Mouse (Mus musculus) kidney, postnatal 14 days (tissue): Measurements from ENCODE around the gene Ndel1.

Experiments used
- DNase-seq: peaks from one replicate; pipeline ENCODE4 v3.0.0; 2022; ENCODE audit warnings: mixed read lengths

The Ndel1 gene

DNA sequence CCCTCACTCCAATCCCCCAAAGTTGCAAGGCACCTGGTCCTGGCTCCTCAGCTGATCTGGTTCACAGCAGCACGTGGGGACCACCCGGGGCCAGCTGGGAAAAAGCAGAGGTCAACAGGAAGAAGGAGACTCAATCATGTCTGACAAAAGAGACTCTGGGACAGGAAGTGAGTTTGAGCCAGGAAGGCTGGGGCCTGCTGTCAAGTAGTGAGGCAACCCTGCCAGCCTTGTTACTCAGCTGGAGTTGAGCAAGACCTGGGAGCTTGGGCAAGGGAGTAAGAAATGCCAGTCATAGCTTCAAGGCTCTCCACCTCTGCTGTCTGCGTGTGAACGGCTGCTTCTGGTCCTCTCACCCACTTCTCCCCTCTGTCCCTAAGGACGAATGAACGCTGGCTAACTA is at the start of gene Ndel1:
Gene Ndel1, minus strand, starts transcription at position 111 of the 400 bp plus-strand sequence.
- peak; percentile 69 for DNase-seq

DNA sequence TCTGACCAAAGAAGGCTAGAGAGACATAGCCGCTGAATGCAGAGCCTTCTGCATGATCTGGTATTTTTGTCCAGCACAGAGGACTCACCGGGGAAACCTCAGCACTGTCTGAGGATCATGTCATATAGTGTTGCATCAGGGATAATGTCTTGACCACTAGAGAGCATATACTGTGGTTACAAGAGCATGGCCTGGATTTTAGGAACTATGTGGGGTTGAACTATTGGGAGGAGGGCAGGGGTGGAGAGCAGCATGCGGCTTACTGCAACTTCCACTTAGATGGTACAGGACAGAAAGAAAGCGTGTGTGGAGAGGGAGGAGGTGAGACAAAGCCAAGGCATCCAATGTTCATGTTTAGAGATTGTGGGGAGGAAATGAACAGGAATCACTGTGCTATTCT is 42.9 kb upstream of the Ndel1 start:
- no peak for DNase-seq

DNA sequence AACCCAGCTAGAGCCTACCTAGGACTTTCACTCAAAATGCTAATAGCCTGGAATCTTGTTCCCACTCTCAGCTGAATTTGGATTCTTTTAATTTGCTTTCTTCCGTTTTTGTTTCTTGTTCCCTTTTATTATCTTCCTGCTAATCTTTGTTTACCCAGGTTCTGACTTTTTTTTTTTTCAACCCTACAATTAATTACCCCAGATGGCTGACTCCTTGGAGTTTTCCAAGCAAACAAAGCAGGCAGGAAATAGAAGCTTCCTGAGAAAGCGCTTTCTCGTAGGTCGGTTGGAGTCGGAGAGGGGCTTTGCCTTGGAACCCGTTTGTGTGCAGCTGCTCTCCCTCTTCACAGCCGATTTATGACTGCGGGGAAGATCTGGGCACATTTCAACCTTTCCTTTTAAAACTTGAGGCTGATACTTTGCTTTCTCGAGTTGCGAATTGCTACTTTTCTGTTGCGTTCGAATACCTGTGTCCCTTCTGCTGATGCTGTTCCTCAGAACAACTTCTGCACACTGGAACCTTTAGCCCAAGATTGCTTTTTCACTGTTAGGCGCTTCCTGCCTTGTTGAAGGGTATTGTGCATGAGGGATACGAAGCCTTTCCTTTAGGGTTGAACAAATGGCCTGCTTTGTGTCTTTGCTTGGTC is 40.0 kb upstream of the Ndel1 start:
- peak; percentile 69 for DNase-seq

DNA sequence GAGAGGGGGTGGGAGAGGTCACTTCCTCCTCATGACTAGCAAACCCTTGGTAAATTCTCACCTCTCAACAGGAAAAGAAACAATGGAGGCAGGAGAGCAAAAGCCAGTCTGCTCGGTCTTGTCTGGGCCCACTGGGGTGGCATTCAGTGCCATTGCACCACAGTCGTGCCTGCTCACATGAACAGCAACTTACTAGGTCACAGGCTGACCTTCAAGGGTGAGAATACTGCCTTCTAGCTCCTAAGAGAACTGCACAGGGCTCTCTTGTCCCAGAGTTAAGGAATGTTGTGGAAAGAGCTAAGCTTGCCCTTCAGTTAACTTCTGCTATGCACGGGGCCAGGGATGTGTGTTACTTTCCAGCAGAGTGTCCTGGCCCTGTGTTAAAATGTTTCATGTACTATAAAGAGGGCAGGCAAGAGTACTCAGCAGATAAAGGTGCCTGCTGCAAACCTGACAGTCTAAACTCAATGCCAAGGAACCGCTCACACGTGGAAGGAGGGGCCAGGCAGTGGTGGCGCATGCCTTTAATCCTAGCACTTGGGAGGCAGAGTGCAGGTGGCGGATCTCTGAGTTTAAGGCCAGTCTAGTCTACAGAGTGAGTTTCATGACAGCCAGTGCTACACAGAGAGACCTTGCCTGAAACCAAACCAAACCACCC is 37.3 kb upstream of the Ndel1 start:
- peak; percentile 39 for DNase-seq

DNA sequence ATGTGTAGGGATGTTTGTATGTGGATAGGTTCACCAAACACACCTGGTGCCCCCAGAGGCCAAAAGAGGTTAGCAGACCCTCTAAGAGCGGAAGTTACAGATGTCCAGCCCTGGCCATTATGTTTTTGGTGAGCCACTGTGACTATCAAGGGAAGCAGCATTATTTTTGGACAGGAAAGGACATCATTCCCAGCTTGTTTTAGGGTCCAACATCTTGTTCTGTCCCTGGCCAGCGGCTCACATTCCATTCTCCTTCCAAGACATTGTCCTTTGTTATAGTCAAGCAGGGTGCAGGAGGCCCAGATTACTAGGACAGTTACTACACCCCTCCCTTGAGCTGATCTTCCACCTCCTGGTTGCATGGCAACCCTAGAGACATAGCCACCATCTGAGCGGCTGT is 35.6 kb upstream of the Ndel1 start:
- no peak for DNase-seq

DNA sequence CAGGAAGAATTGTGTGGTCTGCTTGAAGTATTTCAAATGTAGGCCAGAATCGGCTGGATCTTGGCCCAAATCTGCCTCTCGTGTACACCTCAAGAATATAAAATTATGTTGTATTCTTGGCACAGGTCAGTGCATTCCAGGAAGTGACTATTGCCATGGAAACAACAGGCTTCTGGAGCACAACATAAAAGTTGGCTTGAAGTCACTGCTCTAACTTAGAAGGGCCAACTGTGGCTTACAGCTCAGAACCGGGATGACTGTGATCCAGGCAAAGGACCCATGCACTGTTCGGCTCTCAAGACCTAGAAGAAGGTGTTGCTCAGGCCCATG is 34.8 kb upstream of the Ndel1 start:
- DNase-seq = peak; percentile 64

DNA sequence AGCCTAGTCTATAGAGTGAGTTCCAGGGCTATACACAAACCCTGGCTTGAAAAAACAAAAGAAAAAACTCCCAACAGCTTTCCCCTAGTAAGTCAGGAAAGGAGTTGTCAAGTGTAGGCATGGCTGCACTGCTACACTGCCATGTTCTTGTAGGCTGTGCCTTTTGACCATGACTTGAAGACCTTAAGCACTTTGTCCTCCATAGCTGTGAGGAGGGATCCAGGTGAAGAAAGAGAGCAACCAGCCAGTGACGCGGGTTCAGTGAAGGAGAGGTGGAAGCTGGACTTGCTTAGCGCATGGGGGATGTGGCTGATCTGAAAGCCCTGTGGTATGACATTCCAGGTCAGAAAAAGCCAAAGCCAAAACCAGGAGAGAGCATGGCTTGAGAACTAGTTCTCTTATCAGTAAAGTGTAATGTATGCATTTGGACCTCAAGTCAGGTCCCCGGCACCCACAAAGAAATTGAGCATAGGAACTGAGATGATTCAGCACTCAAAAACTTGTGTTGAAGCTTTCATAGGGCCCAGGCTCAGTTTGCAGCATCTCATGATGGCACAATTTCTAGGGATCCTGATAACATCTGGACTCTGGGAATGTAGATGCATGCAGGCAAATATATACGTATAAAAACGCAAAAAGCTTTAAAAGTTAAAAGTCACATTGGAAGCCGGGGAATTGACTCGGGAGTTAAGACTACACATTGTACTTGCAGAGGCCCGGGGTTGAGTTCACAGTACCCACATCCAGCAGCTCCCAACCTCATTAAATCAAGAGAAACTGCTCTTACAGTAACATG is 34.2 kb upstream of the Ndel1 start:
- DNase-seq = no peak

DNA sequence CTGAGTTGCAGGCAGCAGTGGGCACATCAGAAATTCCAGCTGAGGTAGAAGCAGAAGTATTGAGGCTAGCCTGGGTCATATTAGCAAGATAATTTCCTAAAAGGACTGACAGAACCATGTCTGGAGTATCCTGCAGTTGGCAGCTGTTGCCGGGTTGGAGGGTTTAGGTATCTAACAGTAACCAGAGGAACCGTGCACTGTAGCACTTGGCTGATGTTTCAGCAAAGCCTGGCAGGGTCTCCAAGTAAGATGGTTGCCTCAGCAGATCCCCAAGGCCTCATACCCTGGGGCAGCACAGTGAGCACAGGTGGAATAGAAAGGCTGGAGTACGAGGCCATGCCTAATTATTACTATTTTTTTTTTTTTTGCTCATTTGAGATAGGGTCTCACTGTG is 33.5 kb upstream of the Ndel1 start:
- DNase-seq = no peak

DNA sequence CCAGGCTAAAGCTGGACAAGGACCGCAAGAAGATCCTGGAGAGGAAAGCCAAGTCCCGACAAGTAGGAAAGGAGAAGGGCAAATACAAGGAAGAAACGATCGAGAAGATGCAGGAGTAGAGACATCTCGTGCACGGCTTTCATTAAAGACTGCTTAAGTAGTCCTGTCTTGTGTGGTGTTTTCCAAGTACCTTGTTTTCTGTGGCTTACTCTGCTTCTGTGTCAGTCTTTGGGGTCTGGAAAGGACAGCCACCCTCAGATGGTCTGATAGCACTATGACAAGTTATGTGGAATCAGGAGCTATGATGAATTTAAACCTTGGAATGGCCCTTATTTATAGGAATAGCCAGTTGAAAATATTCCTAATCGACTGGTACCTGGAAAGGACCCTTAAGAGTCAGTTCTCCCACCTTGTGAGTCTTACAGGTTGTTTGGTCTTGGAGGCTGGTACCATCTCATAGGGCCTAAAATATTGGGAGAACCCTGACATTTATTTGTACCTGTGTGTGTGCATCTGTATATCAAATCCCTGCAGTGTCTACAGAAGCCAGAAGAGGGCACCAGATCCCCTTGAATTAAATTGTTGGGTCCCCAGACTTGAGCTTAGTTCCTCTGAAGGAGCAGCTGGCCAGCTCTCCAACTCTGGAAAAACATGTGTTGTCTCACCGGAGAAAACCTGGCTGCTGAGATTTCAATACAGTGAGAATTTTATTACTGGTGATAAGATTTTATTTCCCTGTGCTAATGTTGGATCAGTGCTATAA is 32.9 kb upstream of the Ndel1 start:
- DNase-seq = peak; percentile 89

DNA sequence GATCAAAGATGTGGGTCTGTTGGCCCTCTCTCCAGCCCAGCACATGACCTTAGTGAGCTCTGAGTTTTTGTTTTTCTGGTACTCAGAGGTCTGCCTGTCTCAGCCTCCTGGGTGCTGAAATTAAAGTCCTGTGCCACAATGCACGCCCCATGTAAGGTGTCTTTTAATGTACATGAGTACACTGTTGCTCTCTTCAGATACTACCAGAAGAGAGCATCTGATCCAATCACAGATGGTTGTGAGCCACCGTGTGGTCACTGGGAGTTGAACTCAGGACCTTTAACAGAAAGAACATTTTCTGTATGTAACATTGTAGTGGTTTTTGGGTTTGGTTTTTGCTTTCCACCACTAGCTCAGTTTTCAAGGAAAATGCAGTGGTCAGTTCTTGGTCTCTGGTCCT is 32.1 kb upstream of the Ndel1 start:
- no peak for DNase-seq

DNA sequence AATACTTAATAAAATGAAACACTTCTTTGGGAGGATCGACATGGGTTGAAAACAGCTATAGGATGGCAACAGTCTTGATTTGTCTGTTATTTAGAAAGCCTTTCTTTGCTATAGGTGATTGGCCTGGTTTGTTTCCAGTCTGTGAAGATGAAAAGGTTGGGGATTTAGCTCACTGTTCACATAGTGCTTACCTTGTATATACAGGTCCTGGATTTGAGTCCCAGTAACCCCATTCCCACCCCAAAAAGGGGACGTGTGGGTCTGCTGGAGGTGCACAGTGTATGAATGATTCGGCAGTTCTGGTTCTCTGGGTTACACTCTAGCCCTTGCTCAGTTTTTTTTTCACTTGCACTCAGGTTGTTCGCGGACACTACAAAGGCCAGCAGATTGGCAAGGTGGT is 31.2 kb upstream of the Ndel1 start:
- no peak for DNase-seq

DNA sequence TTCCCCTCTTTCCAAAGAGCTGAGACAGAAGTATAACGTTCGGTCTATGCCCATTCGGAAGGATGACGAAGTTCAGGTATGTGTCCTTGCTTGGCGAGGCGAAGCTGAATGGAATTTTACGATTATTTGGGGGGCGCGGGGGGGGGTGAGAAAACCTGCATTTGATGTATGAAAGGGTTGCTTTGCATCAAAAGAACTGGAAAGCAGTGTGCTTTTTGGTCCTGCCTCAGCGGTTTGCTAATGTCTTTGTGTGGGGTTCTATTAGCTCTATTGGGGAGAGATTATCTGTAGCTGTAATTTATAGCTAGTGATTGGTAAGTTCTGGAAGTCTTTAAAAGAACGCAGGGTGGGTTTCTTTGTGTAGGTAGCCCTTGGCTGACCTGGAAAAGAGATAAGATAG is 30.7 kb upstream of the Ndel1 start:
- DNase-seq = no peak

DNA sequence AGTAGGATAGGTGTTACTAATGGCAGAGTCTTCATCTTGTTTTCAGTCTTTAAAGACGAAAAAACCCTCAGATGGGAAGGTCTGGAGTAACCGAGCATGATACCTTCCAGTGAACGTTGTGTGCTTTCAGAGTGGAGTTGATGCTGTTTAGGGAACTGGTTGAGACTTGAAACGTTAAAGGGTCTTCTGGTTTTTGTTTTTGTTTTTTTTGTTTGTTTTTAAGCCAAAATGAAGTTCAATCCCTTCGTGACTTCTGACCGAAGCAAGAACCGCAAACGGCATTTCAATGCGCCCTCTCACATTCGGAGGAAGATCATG is 30.3 kb upstream of the Ndel1 start:
- no peak for DNase-seq

DNA sequence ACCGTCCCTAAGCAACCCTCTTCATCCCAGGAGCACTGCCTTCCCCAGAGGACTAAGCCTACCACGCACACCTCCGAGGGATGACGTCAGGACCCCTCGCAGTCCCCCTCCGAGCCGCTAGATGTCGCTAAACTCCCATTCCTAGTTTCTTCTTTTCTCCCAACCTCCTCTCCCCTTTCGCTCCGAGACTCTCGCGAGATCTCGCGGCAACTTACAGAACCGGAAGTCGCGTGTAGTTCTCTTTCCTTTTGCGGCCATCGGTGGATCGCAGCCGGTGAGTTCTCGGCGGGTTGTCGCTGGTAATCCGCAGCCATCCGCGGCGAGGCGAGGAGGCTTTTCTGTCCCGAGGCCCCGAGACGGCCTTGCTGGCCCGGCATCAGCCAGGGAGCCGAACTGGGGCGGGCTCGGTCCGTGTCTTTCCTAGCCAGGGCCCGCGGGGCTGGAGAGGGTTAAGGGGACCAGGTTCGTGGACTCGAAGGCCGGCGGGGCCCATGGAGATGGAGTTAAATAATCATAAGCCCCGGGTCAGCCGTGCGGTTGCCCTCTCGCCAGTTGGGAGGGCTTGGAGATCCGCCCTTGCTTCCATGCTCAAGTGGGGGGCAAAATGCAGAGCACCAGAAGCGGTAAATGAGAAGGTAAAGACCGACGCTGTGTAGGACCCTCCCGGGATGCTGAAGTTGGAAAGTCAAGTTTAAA is 29.8 kb upstream of the Ndel1 start, which contains the start of gene Rpl26:
Gene Rpl26, plus strand, starts transcription at position 233 of the 696 bp plus-strand sequence.
- peak; percentile 99 for DNase-seq

DNA sequence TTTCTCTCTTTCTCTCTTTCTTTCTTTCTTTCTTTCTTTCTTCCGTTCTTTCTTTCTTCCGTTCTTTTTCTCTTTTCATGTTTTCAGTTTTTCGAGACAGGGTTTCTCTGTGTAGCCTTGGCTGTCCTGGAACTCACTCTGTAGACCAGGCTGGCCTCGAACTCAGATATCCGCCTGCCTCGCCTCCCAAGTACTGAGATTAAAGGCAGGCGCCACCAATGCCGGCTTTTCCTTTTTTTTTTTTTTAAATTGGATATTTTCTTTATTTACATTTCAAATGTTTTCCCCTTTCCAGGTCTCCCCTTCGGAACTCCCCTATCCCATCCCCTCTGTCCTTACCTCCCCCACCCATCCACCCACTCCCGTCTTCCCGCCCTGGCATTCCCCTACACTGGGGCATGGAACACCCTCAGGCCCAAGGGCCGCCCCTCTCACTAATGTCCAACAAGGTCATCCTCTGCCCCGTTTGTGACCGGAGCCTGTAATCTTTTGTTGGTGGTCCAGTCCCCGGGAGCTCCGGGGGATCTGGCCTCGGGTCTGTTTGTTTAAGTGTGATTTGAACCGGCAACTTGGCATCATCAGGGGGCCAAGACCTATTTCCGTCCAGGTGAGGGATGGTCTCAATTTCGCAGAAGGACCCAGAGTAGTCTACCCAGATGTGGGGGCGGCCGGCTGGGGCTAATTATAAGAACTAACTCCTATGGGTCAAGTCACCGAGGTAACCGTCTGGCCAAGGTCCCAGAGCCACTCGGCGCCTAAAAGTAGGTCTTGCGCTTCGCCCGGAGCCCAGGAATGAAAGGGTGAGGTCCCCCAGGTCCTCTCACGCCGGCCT is 29.1 kb upstream of the Ndel1 start:
- no peak for DNase-seq

DNA sequence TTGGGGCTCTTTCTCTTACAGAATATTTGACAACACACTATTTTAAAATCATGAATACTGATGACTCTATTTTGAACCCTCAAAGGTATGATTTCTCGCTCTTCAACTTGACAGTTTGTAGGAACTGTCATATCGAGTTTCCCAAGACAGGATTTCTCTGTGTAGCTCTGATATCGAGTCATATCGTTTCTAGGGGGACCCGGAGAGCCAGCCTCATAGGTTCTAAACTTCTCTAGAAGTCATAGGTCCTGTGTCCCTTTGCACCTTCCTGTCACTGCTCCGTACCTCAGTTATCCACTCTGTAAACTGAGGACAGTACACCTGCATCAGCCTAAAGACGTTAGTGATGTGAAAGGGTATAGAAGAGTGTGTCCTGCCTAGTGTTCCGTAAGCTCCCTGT is 28.2 kb upstream of the Ndel1 start:
- DNase-seq = no peak

DNA sequence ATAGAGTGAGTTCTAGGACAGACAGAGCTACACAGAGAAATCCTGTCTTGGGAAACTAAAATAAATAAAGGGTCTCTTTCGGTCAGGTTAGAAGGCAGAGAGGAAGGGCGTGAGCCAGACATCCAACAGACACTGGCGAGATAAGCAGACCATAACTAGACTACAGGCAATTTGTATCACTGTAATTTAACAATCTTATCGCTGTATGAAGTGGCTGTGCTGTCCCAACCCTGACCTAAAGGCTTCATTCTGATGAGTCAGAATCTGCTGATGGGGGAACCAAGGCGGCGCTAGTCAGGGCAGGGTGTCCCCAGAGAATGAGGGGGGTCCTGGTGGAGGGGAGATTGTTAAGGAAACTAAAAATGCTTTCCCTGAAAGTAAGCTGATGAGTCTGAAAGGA is 27.1 kb upstream of the Ndel1 start:
- no peak for DNase-seq

DNA sequence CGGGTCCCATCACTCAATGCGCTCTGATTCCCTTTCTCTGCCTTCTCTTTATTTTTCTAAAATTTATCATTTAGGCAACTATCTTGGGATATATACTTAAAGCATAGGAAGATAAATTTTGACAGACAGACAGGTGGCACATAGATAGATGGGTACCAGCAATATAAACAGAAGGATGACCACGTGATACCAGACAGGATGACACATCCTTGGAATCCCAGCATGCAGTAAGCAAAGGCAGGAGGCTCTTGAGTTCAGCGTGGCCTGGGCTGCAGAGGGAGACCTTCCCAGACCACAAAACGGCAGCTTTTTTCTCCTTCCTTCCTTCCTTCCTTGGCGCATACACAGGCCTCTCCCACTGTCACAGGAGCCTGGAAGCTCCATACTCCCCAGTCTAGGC is 26.2 kb upstream of the Ndel1 start:
- no peak for DNase-seq

DNA sequence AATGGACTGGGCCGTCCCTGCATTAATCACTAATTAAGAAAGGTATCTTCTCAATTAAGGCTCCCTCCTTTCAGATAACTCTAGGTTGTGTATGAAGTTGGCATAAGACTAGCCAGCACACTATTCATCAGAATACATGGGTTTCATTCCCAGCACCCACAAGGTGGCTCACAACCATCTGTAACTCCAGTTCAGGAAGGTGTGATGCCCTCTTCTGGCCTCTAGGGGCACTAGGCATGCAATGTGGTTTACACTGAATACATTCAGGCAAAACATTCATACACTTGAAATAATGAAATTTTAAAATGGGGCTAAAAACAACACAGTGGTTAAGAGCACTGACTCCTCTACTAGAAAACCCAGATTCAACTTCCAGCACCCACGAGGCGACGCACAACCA is 25.5 kb upstream of the Ndel1 start:
- peak; percentile 54 for DNase-seq

DNA sequence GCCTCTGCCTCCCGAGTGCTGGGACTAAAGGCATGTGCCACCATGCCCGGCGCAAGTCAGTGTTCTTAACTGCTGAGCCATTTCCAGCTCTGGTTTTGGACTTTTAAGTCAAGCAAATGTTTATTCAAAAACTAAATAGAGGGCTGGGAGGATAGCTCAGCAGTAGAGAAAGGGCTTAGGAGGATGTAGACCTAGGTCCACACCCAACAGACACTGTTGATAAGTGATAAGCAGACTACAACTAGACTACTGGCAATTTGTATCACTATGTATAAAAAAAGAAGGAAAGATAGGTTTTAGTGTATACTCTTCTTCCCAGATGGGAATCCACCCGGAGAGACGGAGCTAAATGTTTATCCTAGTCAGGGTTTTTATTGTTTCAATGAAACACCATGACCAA is 24.6 kb upstream of the Ndel1 start:
- no peak for DNase-seq

DNA sequence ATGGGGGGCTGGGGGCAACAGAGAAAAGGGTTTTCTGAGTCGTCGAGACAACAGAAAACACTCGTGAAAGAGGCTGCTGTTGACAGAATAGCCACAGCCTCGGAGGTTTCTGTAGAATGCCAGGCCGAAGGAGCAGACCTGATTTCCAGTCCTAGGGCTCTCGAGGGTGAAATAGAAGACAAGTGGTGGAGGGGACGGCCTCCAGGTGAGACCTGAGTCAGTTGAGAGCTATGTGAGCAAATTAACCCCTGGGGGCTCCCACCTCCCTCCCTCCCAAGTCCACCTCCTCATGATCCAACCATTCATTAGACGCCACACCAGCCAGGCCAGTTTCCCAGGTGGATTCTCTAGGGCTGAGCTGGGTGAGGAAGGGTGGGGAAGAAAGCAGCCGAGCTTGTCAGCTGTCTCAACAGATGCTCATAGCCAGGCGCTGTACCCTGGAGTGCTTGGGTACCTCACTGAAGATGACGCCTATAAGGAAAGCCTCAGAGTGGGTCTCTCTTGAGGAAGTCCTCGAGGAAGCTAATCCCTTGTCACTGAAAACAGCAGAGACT is 22.3 kb upstream of the Ndel1 start:
- no peak for DNase-seq
